Mouse (Mus musculus) layer of hippocampus, adult 6 months (tissue): ENCODE results near the gene Olfr1219. TPM values are rescaled to one million over a fixed set of nuclear protein-coding genes. Genes with fewer than 3 reads are reported as not detected.

Experiments
- long read RNA-seq, 2 experiments: library from polyadenylated mRNA; unstranded; transcript quantifications; one replicate each; pipeline ENCODE4 v2.0.0; 2019 to 2020
- polyA plus RNA-seq: library from polyadenylated mRNA; unstranded; fragments of <200 nt; fragmentation: Nextera tagmentation; gene quantifications from 2 replicates; pipeline ENCODE4 v1.2.3, GENCODE M21; 2021

Olfr1219 gene
- not detected in 2 replicates for polyA plus RNA-seq
- long read RNA-seq, experiment 1, result 0 reads
- long read RNA-seq, experiment 2, result 0 reads

DNA sequence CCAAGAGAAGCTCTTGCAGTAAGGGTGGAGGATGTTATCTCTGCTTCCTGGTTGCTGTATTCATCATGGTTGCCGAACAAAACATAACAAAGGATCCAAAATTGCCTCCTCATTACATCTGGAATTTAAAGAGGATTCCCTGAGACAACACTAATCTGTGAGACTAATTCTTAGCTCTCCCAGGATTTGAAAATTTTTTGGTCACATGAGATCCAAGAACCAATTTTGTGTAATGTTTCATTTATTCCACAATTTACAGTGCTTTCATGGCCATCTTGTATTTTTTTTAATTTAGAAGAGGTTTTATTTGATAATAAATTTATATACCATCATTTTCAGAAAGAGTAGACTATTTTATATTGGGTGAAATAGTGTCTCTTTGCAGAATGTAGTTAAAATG, at the start of gene Olfr1219:
Gene Olfr1219 (minus strand): TSS at position 101 of the 400 bp plus-strand sequence.

DNA sequence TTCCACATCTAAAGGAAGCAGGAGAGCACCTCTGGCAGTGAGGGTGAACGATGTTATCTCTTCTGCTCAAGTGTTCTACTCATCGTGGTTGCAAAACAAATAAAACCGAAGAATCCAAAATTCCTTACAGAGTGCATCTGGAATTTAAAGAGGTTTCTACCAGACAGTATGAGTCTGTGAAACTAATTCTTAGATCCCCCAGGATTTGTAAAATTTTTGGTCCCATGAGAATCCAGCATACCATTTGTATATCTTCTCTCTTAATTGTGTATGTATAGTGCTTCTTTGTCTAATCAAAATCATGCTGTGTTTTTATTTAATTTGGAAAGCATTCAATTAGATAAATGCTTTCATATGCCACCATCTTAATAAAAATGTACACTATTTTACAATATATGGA, 49.6 kb upstream of the Olfr1219 start, which contains the start of gene Olfr1222:
Gene Olfr1222 (minus strand): TSS at position 101 of the 400 bp plus-strand sequence.

DNA sequence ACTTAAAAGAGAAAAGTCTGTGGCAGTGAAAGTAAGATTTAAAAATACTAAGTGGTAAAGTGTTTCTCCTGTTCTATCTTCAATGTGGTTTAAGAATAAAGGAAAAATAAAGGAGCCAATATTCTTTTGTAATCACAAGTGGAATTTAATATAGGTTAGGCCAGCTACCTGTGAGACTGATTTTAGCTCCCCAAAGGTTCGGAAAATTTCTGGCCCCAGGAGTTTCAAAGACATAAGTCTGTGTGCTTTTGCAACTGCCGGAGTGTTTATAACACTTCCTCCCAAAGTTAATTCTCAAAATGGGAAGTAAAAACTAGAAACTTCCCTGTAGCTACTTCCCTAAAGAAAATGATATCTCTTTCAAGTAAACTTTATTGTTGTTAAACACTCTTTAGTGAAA, 33.9 kb upstream of the Olfr1219 start, which contains the start of gene Olfr1221:
Gene Olfr1221 (minus strand): TSS at position 101 of the 400 bp plus-strand sequence.

DNA sequence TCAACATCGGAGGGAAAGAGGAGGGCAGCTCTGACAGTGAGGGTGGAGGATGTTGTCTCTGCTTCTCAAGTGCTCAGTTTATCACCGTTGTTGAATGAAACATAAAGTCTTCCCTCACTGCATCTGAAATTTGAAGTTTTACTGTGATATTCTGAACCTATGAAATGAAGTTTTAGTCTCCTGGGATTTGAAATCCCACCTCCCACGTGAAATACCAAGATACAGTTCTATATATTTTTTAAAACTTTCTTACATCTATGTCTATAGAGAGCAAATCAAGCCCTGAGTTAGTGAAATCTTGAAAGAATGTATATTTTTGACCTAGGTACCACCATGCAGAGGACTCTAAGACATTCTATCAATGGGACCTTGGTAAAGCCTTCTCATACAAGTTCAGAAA, 23.4 kb upstream of the Olfr1219 start, which contains the start of gene Olfr1220:
Gene Olfr1220 (minus strand): TSS at position 101 of the 400 bp plus-strand sequence.

DNA sequence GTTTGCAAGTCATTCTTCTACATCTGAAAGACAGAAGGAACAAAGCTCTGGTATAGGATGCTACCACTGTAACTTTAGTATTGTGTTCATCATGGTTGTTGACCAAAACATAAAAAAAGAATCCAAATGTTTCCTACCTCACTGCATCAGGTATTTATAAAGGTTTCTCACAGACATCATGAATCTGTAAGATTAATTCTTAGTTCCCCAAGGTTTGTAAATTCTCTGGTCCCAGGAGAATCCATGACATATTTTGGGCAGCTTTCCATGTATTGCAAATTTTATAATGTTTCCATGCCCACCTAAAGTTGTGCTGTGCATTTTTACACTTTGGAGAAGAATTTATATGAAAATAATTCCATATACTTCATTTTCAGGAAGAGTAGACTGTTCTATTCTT, 22.2 kb downstream of the Olfr1219 start, which contains the start of gene Olfr1218:
Gene Olfr1218 (minus strand): TSS at position 101 of the 400 bp plus-strand sequence.

DNA sequence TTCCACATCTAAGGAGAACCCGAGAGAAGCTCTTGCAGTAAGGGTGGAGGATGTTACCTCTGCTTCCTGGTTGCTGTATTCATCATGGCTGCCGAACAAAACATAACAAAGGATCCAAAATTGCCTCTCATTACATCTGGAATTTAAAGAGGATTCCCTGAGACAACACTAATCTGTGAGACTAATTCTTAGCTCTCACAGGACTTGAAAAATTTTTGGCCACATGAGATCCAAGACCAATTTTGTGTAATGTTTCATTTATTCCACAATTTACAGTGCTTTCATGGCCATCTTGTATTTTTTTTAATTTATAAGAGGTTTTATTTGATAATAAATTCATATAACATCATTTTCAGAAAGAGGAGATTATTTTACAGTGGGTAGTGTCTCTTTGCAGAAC, 51.3 kb downstream of the Olfr1219 start, which contains the start of gene Olfr1217:
Gene Olfr1217 (minus strand): TSS at position 101 of the 400 bp plus-strand sequence.

Other genes with a start within 250 kb of the Olfr1219 start
- not detected in 2 replicates for gene Olfr1204, start 234.2 kb downstream of the Olfr1219 start, polyA plus RNA-seq
- not detected in 2 replicates for gene Olfr1206, start 220.3 kb downstream of the Olfr1219 start, polyA plus RNA-seq
- not detected in 2 replicates for gene Olfr1208, start 181.2 kb downstream of the Olfr1219 start, polyA plus RNA-seq
- gene Olfr1209, start 168.4 kb downstream of the Olfr1219 start, polyA plus RNA-seq, result not detected in 2 replicates
- not detected in 2 replicates for gene Olfr1211, start 145.4 kb downstream of the Olfr1219 start, polyA plus RNA-seq
- gene Olfr1212, start 129.5 kb downstream of the Olfr1219 start, polyA plus RNA-seq, result not detected in 2 replicates
- gene Gm13762, start 103.2 kb downstream of the Olfr1219 start, polyA plus RNA-seq, result not detected in 2 replicates
- gene Olfr1214, start 90.9 kb downstream of the Olfr1219 start, polyA plus RNA-seq, result not detected in 2 replicates
- gene Olfr1215, start 76.5 kb downstream of the Olfr1219 start, polyA plus RNA-seq, result not detected in 2 replicates
- gene Olfr1216, start 65.2 kb downstream of the Olfr1219 start, polyA plus RNA-seq, result not detected in 2 replicates
- not detected in 2 replicates for gene Olfr1217, start 51.4 kb downstream of the Olfr1219 start, polyA plus RNA-seq
- not detected in 2 replicates for gene Olfr1218, start 22.3 kb downstream of the Olfr1219 start, polyA plus RNA-seq
- gene Olfr1220, start 23.3 kb upstream of the Olfr1219 start, polyA plus RNA-seq, result not detected in 2 replicates
- gene Olfr1221, start 33.8 kb upstream of the Olfr1219 start, polyA plus RNA-seq, result not detected in 2 replicates
- not detected in 2 replicates for gene Olfr1222, start 49.5 kb upstream of the Olfr1219 start, polyA plus RNA-seq
- gene Olfr1223, start 68.0 kb upstream of the Olfr1219 start, polyA plus RNA-seq, result not detected in 2 replicates
- gene Olfr1224-ps1, start 80.6 kb upstream of the Olfr1219 start, polyA plus RNA-seq, result not detected in 2 replicates
- gene Olfr1225, start 91.2 kb upstream of the Olfr1219 start, polyA plus RNA-seq, result not detected in 2 replicates
- gene Olfr1226, start 116.5 kb upstream of the Olfr1219 start, polyA plus RNA-seq, result not detected in 2 replicates
- gene Olfr1228, start 170.5 kb upstream of the Olfr1219 start, polyA plus RNA-seq, result not detected in 2 replicates
- not detected in 2 replicates for gene Olfr1229, start 204.5 kb upstream of the Olfr1219 start, polyA plus RNA-seq
- not detected in 2 replicates for gene Olfr1230, start 213.8 kb upstream of the Olfr1219 start, polyA plus RNA-seq
- gene Olfr1231, start 223.6 kb upstream of the Olfr1219 start, polyA plus RNA-seq, result not detected in 2 replicates
- gene Olfr1232, start 246.2 kb upstream of the Olfr1219 start, polyA plus RNA-seq, result not detected in 2 replicates